Mouse (Mus musculus): ENCODE results near the gene Ppp5c.
A peak's percentile ranks its signal among the peaks of the same experiment; 100 is the strongest.

Ppp5c gene

GRCm38 (mm10) chr7:17011909-17012590 is 15.7 kb downstream of the Ppp5c start:
- DNase-seq, result no peak

GRCm38 (mm10) chr7:17010010-17010347 is 17.7 kb downstream of the Ppp5c start:
- no peak for DNase-seq

- DNase-seq, result peak; percentile 81
These were observed 18.3 kb downstream of the Ppp5c start for GRCm38 (mm10) chr7:17009326-17010009.

GRCm38 (mm10) chr7:17007300-17007699 is 20.4 kb downstream of the Ppp5c start:
- peak; percentile 77 for DNase-seq

GRCm38 (mm10) chr7:17004716-17005115 is 23.0 kb downstream of the Ppp5c start:
- no peak for DNase-seq

GRCm38 (mm10) chr7:17003230-17003960 is 24.3 kb downstream of the Ppp5c start:
- no peak for DNase-seq

GRCm38 (mm10) chr7:17002375-17003195 is 25.1 kb downstream of the Ppp5c start:
- peak; percentile 93 for DNase-seq

- DNase-seq, result peak; percentile 96
These were observed 28.1 kb downstream of the Ppp5c start for GRCm38 (mm10) chr7:16999650-17000049.

- no peak for DNase-seq
These were observed 28.5 kb downstream of the Ppp5c start for GRCm38 (mm10) chr7:16999233-16999632.

- peak; percentile 18 for DNase-seq
These were observed 32.4 kb downstream of the Ppp5c start for GRCm38 (mm10) chr7:16995345-16995744.

- no peak for DNase-seq
These were observed 33.3 kb downstream of the Ppp5c start for GRCm38 (mm10) chr7:16994400-16994799.

GRCm38 (mm10) chr7:16993651-16994399 is 33.9 kb downstream of the Ppp5c start:
- peak; percentile 39 for DNase-seq

GRCm38 (mm10) chr7:16992451-16992807 is 35.3 kb downstream of the Ppp5c start, which contains the start of gene Ccdc8:
Gene Ccdc8, plus strand, starts transcription at chr7:16992708.
- no peak for DNase-seq

GRCm38 (mm10) chr7:16991681-16992450 is 35.9 kb downstream of the Ppp5c start:
- DNase-seq, result peak; percentile 21

- peak; percentile 55 for DNase-seq
These were observed 37.5 kb downstream of the Ppp5c start for GRCm38 (mm10) chr7:16990006-16990744.

- DNase-seq, result no peak
These were observed 39.3 kb downstream of the Ppp5c start for GRCm38 (mm10) chr7:16988405-16988804.

- DNase-seq, result no peak
These were observed 40.1 kb downstream of the Ppp5c start for GRCm38 (mm10) chr7:16987541-16988149.

GRCm38 (mm10) chr7:16982859-16983568 is 44.7 kb downstream of the Ppp5c start, which contains the start of gene Gm42372:
Gene Gm42372, plus strand, starts transcription at chr7:16983086.
- peak; percentile 91 for DNase-seq

GRCm38 (mm10) chr7:16980348-16980747 is 47.4 kb downstream of the Ppp5c start:
- DNase-seq, result peak; percentile 91
